Mouse (Mus musculus) forebrain, embryonic 15.5 days (tissue): Measurements from ENCODE around the gene Mrnip. TPM values are rescaled to one million over a fixed set of nuclear protein-coding genes. Genes with fewer than 3 reads are reported as not detected.
A peak's percentile ranks its signal among the peaks of the same experiment; 100 is the strongest.

ENCODE experiments used
- ATAC-seq: fragments of 200-750 bp; cut with Nextera tagmentation; replicated peaks from 2 replicates; pipeline ENCODE4 v1.8.0; 2017; ENCODE audit warnings: mild to moderate bottlenecking, moderate TSS enrichment, moderate library complexity
- H3K27ac ChIP-seq: fragments of 300-500 bp; sonication (generic); replicated peaks from 2 replicates; pipeline ENCODE4 v1.5.1; 2015; ENCODE audit warnings: mild to moderate bottlenecking, inconsistent platforms
- H3K27me3 ChIP-seq: fragments of 300-500 bp; sonication (generic); 2 replicates; pipeline ENCODE4 v1.6.1; 2015; ENCODE audit warnings: inconsistent platforms
- H3K36me3 ChIP-seq: fragments of 300-500 bp; sonication (generic); 2 replicates; pipeline ENCODE4 v1.6.1; 2015; ENCODE audit warnings: mild to moderate bottlenecking, inconsistent platforms
- H3K4me1 ChIP-seq: fragments of 300-500 bp; sonication (generic); 2 replicates; pipeline ENCODE4 v1.6.1; 2015; ENCODE audit warnings: inconsistent platforms
- H3K4me2 ChIP-seq: fragments of 300-500 bp; sonication (generic); replicated peaks from 2 replicates; pipeline ENCODE4 v1.6.1; 2015; ENCODE audit warnings: mild to moderate bottlenecking, inconsistent platforms
- H3K4me3 ChIP-seq: fragments of 300-500 bp; sonication (generic); 2 replicates; pipeline ENCODE4 v1.5.1; 2015; ENCODE audit warnings: mild to moderate bottlenecking, inconsistent platforms
- H3K9ac ChIP-seq: fragments of 300-500 bp; sonication (generic); replicated peaks from 2 replicates; pipeline ENCODE4 v1.6.1; 2015; ENCODE audit warnings: mild to moderate bottlenecking, inconsistent platforms
- H3K9me3 ChIP-seq: fragments of 300-500 bp; sonication (generic); 2 replicates; pipeline ENCODE4 v1.6.1; 2016; ENCODE audit warnings: inconsistent platforms
- WGBS: fragments of 180-500 bp; shearing (Covaris S2); methylation state at CpG from one replicate; pipeline ENCODE4 v1.1.7; 2015; ENCODE audit warnings: mixed read lengths; 5-methylcytosine and 5-hydroxymethylcytosine counted together
- polyA plus RNA-seq: library from polyadenylated mRNA; unstranded; fragments of >200 nt; fragmentation: Nextera tagmentation; extraction: Ambion mirVana; gene quantifications from 2 replicates; pipeline ENCODE4 v1.2.1, GENCODE M21; 2015

Mrnip gene
- polyA plus RNA-seq, 1 experiment from 2014 or later: 28.6 TPM

DNA sequence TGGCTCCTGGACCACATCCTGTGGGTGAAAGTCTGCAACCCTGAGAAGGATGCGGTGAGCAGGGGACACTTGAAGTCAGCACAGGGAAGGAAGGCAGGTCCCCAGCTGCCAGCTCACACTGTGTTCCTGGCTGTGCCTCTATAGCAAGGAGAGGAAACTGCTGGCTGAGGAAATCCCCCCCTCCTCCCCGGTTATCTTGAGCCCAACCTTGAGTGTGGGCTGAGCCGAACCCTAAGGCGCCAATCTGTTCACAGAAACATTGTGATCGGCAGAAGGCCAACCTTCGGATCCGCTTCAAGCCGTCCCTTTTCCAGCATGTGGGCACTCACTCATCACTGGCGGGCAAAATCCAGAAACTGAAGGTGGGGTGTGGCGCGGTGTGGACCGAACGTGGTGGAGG lies 58.8 kb downstream of the Mrnip start:
- WGBS: 93% methylated on average over 13 of the region's 13 CpGs
- ATAC-seq: no peak
- H3K27me3 ChIP-seq: no peaks in the 10 kb centered on the region; the same call in 1 of the 2 replicates
- H3K36me3 ChIP-seq: peaks cover 35% of the 10 kb centered on the region
- H3K9me3 ChIP-seq: no peaks in the 10 kb centered on the region
- no peak overlapping the region for H3K27ac ChIP-seq
- no peak overlapping the region for H3K4me2 ChIP-seq
- H3K9ac ChIP-seq: no peak overlapping the region
- H3K4me3 ChIP-seq: no peak overlapping the region
- peaks cover 40% of the 10 kb centered on the region for H3K4me1 ChIP-seq

DNA sequence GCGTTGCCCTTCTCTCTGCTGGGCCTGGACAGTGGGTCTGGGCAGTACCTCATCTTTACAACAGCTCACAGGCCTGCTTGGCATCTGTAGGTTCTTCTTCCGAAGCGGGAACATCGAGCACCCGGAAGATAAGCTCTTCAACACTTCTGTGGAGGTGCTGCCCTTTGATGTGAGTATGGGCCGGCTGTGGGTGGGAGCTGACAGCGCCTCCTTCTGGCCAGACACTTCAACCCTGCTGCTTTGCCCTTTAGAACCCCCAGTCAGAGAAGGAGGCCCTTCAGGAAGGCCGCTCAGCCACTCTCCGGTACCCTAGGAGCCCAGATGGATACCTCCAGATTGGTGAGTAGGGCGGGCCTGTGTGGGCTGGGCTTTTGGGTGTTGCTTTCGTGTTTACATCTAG lies 59.7 kb downstream of the Mrnip start:
- Histone ChIP-seq H3K9me3 (no peaks in the 10 kb centered on the region), H3K27me3 (no peaks in the 10 kb centered on the region; the same call in 1 of the 2 replicates), H3K36me3 (peaks cover 35% of the 10 kb centered on the region), H3K4me1 (peaks cover 32% of the 10 kb centered on the region), H3K9ac (no peak overlapping the region), H3K27ac (no peak overlapping the region), H3K4me2 (no peak overlapping the region), H3K4me3 (no peak overlapping the region)
- 86% methylated on average over 11 of the region's 11 CpGs for WGBS
- no peak for ATAC-seq

DNA sequence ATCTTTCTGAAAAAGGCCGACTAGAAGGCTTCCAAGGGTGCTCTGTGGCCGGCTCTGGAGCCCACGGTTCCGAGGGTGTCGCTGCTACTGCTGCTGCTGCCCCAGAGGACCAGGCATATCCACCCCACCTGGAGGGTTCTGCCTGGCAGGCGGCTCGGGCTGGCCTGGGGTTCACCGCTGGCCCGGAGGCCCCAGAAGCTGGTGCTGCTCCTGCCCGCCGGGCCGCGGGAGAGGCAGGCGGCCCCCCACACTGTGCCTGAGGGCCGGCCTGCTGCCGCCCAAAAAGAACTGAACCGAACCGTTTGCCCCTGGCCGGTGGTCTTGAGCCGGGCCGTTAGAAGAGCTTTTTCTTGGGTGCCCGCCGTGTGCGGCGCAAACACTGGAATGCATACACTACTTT lies 60.4 kb downstream of the Mrnip start:
- no peaks in the 10 kb centered on the region; the same call in 1 of the 2 replicates for H3K27me3 ChIP-seq
- H3K36me3 ChIP-seq: peaks cover 35% of the 10 kb centered on the region
- H3K9ac ChIP-seq: no peak overlapping the region
- WGBS: 92% methylated on average over 25 of the region's 25 CpGs
- no peak for ATAC-seq
- H3K4me3 ChIP-seq: no peak overlapping the region
- H3K9me3 ChIP-seq: no peaks in the 10 kb centered on the region
- H3K27ac ChIP-seq: no peak overlapping the region
- no peak overlapping the region for H3K4me2 ChIP-seq
- peaks cover 26% of the 10 kb centered on the region for H3K4me1 ChIP-seq

DNA sequence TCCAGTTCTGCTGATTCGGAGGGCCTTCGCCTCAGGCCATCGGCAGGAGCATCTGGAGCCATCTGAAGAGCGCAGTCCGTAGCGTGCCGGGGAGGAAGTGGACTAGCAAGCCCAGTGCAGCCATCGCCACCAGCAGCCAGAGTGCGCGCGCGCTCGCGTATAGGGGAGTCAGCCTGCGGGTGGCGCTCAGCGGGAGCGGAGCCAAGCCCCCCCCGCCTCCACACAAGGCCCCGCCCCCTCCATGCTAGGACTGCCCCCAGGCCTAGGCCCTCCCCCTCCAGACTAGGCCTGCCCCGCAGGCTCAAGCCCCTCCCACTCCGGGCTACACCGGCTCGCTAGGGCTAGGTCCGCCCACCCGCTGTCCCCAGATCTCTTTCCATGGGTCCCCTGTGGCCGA lies 62.3 kb downstream of the Mrnip start:
- peaks cover 33% of the 10 kb centered on the region for H3K36me3 ChIP-seq
- WGBS: 0% methylated on average over 26 of the region's 27 CpGs
- H3K9ac ChIP-seq: peak overlapping the region; percentile 53
- H3K9me3 ChIP-seq: no peaks in the 10 kb centered on the region
- ATAC-seq: peak; percentile 91
- peak overlapping the region; percentile 61 for H3K4me3 ChIP-seq
- peaks cover 17% of the 10 kb centered on the region for H3K4me1 ChIP-seq
- no peak overlapping the region for H3K27ac ChIP-seq
- no peaks in the 10 kb centered on the region; the same call in 1 of the 2 replicates for H3K27me3 ChIP-seq
- peak overlapping the region; percentile 77 for H3K4me2 ChIP-seq

GRCm38 (mm10) chr11:50236937-50237835 lies 62.9 kb downstream of the Mrnip start:
- Histone ChIP-seq H3K9ac (peak overlapping the region; percentile 53), H3K36me3 (peaks cover 30% of the 10 kb centered on the region), H3K4me2 (peak overlapping the region; percentile 77), H3K27me3 (no peaks in the 10 kb centered on the region; the same call in 1 of the 2 replicates), H3K4me1 (peaks cover 17% of the 10 kb centered on the region), H3K9me3 (no peaks in the 10 kb centered on the region), H3K4me3 (peak overlapping the region; percentile 61), H3K27ac (no peak overlapping the region)
- peak; percentile 14 for ATAC-seq
- WGBS: 2% methylated on average over 61 of the region's 66 CpGs

DNA sequence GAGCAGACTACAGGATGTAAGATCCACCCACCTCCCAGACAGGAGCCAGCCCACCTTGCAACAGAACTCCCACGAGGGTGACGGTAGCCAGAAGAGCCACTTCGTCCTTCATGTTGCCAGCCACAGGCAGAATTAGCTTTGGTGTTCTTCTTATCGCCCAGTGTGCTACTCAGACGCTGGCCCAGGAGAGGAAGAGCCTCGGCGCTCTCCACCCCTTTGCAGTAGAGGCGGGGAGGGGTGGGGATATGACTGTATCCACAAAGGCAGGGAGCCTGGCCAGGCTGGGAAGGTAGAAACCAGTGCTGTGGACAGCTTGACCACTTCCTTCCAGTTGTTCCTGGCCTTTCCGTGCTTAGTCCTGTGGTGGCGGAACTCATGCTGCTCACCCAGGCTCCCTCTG lies 64.1 kb downstream of the Mrnip start, which contains the start of gene Ltc4s:
Gene Ltc4s (minus strand): TSS at position 293 of the 400 bp plus-strand sequence.
- no peaks in the 10 kb centered on the region; the same call in 1 of the 2 replicates for H3K27me3 ChIP-seq
- H3K9me3 ChIP-seq: no peaks in the 10 kb centered on the region
- peaks cover 19% of the 10 kb centered on the region for H3K36me3 ChIP-seq
- peak within 1 kb of the TSS; percentile 61; the same call in 1 of the 2 replicates for H3K4me3 ChIP-seq
- H3K4me1 ChIP-seq: peaks cover 17% of the 10 kb centered on the region
- H3K27ac ChIP-seq: no peak within 1 kb of the TSS
- H3K4me2 ChIP-seq: peak within 1 kb of the TSS; percentile 77
- no peak for ATAC-seq
- H3K9ac ChIP-seq: no peak within 1 kb of the TSS
- 56% methylated on average over 10 of the region's 10 CpGs for WGBS

DNA sequence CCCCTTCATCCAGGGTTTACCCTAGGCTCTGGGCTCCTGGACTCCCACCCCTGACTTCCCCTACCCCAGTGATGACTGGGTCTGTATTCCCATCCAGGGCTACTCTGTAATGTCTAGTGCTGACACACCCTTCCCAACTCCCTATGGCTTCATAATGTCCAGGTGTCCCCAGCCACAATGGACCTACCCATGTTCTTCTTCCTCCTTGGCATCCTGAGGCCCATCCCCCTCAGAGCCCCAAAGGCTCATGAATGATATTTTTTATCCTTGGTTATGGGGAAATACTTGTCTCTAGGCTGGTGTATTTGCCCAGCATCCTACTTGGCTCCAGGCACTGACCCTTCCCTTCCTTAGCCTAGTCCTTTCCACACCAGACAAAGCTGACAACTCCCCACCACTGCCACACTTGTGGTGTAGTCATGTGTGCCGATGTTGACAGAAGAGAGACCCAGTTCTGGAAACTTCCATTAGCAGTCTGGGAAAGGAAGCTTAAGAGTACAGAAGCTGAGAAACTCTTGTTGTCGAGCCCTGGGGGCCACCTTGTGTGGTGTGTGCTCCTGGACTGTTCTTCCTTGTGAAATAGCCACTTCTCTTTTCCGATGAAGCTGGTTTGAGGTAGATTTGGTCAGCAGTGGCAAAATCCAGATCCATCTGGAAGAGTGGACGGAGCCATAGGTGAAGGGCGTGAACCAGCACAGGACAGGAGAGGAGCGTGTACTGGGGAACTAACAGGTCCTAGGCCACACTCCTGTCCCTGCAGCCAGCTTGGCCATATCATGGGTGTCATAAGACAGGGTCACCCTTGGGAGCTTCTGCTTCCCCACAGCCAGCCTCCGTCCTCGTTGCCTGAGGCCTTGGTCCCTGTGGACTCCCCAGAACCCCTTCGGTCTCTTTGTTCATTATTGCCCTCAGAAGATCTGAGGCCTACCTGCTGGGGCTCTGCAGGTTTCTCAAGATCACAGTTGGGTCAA lies 64.9 kb downstream of the Mrnip start:
- Histone ChIP-seq H3K9ac (no peak overlapping the region), H3K4me3 (no peak overlapping the region), H3K27ac (no peak overlapping the region), H3K9me3 (no peaks in the 10 kb centered on the region), H3K4me1 (peaks cover 17% of the 10 kb centered on the region), H3K27me3 (no peaks in the 10 kb centered on the region; the same call in 1 of the 2 replicates), H3K4me2 (no peak overlapping the region), H3K36me3 (peaks cover 11% of the 10 kb centered on the region)
- ATAC-seq: no peak
- WGBS: 91% methylated on average over 9 of the region's 9 CpGs

DNA sequence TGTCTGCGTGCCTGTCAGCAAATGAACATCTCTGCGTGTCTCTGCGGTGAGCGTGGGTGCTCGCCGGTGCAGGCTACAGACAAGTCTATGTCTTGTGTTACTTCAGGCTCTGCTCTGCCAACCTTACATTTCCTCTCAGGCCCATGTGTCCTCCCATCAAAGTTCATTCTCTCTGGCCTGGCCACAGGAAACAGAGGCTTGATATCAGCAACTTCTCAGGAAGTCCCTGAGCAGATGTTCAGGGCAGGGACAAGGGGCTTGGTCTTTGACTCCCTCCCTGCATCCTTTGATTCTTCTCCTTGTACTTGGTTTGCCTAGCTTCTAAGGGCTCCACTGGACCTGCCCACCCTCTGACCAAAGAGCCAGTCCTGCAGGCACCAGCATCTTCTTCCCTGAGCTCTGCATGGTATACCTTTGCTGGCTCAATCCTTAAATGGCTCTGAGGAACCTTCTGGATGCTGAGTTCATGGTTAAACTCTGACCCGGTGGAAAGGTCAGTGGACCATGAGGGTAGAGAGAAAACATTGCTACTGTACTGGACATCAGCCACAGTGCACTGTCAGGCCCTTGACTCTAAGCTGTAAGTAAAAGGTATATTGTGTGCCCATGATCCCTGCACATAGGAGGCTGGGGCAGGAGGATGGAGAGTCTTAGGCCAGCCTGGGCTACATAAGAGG lies 66.1 kb downstream of the Mrnip start:
- peaks cover 17% of the 10 kb centered on the region for H3K4me1 ChIP-seq
- WGBS: 97% methylated on average over 7 of the region's 7 CpGs
- no peaks in the 10 kb centered on the region; the same call in 1 of the 2 replicates for H3K27me3 ChIP-seq
- ATAC-seq: no peak
- H3K4me2 ChIP-seq: no peak overlapping the region
- no peak overlapping the region for H3K4me3 ChIP-seq
- H3K36me3 ChIP-seq: no peaks in the 10 kb centered on the region
- H3K9ac ChIP-seq: no peak overlapping the region
- no peak overlapping the region for H3K27ac ChIP-seq
- no peaks in the 10 kb centered on the region for H3K9me3 ChIP-seq

DNA sequence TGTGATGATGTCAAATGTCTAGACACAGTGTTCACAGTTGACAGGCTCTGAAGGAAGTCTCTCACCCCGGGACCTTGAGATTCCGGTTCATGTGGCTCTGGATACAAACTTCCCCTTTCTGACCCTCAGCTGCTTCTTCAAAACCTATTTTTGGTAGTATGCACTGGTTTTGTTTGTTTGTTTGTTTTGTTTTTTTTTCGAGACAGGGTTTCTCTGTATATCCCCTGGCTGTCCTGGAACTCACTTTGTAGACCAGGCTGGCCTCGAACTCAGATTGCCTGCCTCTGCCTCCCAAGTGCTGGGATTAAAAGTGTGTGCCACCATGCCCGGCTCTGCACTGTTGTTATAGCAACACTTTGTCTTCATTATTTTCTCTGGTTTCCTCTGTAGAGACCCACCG lies 69.7 kb downstream of the Mrnip start:
- Histone ChIP-seq H3K9ac (no peak overlapping the region), H3K36me3 (no peaks in the 10 kb centered on the region), H3K27me3 (no peaks in the 10 kb centered on the region), H3K9me3 (no peaks in the 10 kb centered on the region), H3K4me3 (no peak overlapping the region), H3K4me1 (no peaks in the 10 kb centered on the region), H3K27ac (no peak overlapping the region), H3K4me2 (no peak overlapping the region)
- no peak for ATAC-seq
- 76% methylated on average over 6 of the region's 6 CpGs for WGBS

- Histone ChIP-seq H3K4me1 (no peaks in the 10 kb centered on the region), H3K4me3 (no peak overlapping the region), H3K9me3 (no peaks in the 10 kb centered on the region), H3K4me2 (no peak overlapping the region), H3K27ac (no peak overlapping the region), H3K9ac (no peak overlapping the region), H3K27me3 (no peaks in the 10 kb centered on the region), H3K36me3 (no peaks in the 10 kb centered on the region)
- no peak for ATAC-seq
- 74% methylated on average over 5 of the region's 5 CpGs for WGBS
Observed at GRCm38 (mm10) chr11:50245269-50245668, 71.0 kb downstream of the Mrnip start.

DNA sequence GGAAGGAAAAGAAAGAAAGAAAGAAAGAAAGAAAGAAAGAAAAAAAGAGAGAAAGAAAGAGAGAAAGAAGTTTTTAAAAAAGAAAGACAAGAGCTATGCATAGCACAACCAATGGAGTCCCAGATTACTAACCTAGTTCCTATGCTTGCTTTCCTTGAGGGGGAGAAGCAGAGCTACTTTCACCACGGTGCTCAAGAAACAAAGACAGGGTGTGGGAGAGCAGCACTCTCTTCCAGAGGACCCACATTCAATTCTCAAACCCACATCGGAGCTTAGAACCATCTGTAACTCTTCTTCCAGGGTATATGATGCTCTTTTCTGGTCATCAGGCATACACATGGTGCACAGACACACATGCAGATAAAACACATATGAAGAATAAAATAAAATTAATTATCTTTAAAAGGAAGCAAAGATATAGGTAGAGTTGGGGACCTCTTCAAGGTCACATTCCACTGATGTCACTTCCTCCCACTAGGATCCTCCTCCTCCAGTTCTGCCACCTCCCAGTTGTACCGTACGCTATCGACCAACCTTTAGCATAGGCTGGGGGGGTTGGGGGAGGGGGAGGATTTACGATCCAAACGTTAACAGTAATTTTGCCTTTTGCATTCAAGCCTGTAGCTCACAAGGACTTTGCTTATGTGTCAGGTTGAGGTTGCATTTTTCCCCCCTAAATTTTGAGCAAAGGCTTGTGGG lies 74.4 kb downstream of the Mrnip start:
- Histone ChIP-seq H3K27me3 (no peaks in the 10 kb centered on the region), H3K9me3 (no peaks in the 10 kb centered on the region), H3K27ac (no peak overlapping the region), H3K4me3 (no peak overlapping the region), H3K4me2 (no peak overlapping the region), H3K4me1 (no peaks in the 10 kb centered on the region), H3K36me3 (no peaks in the 10 kb centered on the region), H3K9ac (no peak overlapping the region)
- no peak for ATAC-seq
- 80% methylated on average over 7 of the region's 7 CpGs for WGBS
